Mouse (Mus musculus): ENCODE results near the gene Ceacam19. TPM values are rescaled to one million over a fixed set of nuclear protein-coding genes. Genes with fewer than 3 reads are reported as not detected.

Ceacam19 gene
- polyA plus RNA-seq (2014; fragmentation: Illumina TruSeq; extraction: RNeasy Lipid Tissue Mini Kit (QIAGEN cat#74804); ENCODE audit: low read depth, low replicate concordance): not detected

DNA sequence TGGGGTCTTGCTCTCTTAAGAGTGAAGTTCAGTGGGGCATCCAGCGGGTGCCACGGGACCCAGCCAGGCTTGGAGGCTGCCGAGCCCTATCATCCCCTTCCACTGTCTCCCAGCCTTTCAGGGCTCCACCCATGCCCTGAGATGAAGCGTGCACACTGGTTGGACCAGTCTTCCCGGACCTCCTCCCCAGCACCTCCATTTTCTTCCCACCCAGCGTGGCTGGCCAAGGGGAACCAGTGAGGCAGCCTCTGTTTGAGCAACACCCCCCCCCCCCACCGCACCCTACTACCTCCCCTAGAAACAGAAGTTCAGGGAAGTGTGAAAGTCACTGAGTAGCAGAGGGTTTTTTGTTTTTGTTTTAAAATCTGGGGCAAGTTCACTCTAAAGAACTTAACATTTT lies at the start of gene Ceacam19:
TSS of gene Ceacam19 (minus strand) at position 117 of the 400 bp plus-strand sequence.

DNA sequence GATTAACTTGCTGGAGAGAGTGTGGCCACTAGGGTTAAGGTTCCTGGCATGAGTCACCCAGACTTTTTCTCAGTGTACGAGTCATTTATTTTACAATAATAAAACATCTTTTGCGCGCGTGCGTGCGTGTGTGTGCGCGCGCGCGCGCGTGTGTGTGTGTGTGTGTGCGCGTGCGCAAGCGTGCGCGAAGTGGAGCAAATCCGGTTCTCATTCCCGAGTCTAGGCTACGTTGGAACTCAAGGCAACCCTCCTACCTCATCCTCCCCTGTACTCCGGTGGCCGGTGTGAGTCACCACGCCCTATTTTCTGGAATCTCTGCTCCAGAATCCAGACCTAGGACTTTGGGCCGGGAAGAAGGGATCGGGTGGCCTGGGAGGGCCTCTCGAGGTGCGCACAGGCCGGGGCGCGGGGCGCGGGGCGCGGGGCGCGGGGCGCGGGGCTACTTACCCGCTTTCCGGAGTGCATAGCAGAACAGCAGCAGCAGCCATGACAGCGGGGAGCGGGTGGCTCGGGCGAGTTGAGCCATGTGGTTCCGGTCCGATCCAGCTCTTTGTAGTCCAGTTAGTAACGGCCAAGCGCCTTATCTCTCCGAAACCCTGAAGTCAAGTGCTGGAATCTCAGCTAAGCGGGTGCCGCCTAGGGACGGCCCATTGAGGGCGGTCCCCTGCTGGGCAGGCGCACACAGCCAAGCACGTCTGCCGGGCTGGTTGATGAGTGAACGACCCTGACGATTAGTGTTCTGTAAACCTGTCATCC lies 32.9 kb upstream of the Ceacam19 start, which contains the start of gene Pvr:
TSS of gene Pvr (minus strand) at position 655 of the 756 bp plus-strand sequence.

DNA sequence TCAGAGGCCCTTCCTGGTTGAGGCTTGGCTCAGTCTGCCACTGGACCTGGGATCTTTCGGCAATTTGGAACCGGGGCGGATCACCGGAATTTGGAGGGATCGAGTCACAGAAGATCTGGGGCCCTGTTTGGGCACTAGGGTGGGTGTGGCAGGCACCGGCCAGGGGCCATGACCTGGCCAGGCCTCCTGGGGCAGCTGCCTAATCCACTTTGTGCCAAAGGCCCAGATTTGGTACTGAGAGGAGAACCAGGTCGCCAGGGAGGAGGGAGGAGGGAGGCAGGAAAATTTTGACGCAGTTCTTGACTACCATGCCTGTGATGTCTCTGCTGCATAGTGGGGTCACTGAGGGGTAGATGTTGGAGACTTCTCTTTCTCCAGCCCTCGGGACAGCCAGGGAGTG lies 26.6 kb downstream of the Ceacam19 start, which contains the start of gene Ceacam16:
TSS of gene Ceacam16 (minus strand) at position 101 of the 400 bp plus-strand sequence.

DNA sequence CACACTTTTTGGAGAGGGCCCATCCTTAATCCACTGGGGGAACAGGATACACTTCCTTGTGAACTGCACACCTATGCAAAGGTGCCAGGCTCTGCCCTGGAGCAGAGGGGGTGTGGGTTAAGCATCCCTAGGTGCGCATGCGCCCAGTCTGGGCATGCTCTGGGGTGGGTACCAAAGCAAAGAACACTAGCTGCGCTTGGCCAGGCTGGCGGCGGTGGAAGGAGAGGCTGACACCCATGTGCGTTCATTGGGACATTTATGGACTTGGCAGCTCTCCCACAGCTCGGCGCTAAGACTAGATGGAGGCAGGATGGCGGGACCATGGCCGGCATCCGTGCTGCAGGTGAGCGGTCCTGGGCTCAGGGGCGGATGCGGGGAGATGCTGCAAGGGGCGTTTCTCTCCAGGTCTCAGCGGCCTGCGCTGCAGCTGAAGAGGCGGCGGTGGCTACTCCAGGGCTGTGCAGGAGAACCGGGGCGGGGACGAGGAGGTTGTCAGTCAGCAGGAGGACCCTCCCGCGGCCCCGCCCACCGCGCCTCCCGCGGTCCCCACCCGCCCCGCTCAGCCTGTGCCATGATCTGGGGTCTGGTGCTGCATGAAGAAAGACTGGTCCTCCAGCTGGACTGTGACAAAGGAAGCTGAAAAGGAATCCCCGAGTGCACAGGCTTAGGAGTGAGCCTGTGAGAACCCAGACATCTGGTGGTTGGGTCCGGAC lies 35.8 kb downstream of the Ceacam19 start, which contains the start of gene Gm19345:
TSS of gene Gm19345 (plus strand) at position 146 of the 713 bp plus-strand sequence.

Other genes starting within 250 kb of the Ceacam19 start
- gene Clptm1, start 222.9 kb downstream of the Ceacam19 start, polyA plus RNA-seq (2014; fragmentation: Illumina TruSeq; extraction: RNeasy Lipid Tissue Mini Kit (QIAGEN cat#74804); ENCODE audit: low read depth, low replicate concordance): 17.7 TPM
- gene Apoc2, start 210.0 kb downstream of the Ceacam19 start, polyA plus RNA-seq (2014; fragmentation: Illumina TruSeq; extraction: RNeasy Lipid Tissue Mini Kit (QIAGEN cat#74804); ENCODE audit: low read depth, low replicate concordance): not detected
- not detected for gene Gm44805, start 206.5 kb downstream of the Ceacam19 start, polyA plus RNA-seq (2014; fragmentation: Illumina TruSeq; extraction: RNeasy Lipid Tissue Mini Kit (QIAGEN cat#74804); ENCODE audit: low read depth, low replicate concordance)
- gene Apoc4, start 206.5 kb downstream of the Ceacam19 start, polyA plus RNA-seq (2014; fragmentation: Illumina TruSeq; extraction: RNeasy Lipid Tissue Mini Kit (QIAGEN cat#74804); ENCODE audit: low read depth, low replicate concordance): not detected
- 9.0 TPM for gene Apoc1, start 195.3 kb downstream of the Ceacam19 start, polyA plus RNA-seq (2014; fragmentation: Illumina TruSeq; extraction: RNeasy Lipid Tissue Mini Kit (QIAGEN cat#74804); ENCODE audit: low read depth, low replicate concordance)
- gene Apoe, start 188.8 kb downstream of the Ceacam19 start, polyA plus RNA-seq (2014; fragmentation: Illumina TruSeq; extraction: RNeasy Lipid Tissue Mini Kit (QIAGEN cat#74804); ENCODE audit: low read depth, low replicate concordance): 3.0 TPM
- gene Tomm40, start 172.5 kb downstream of the Ceacam19 start, polyA plus RNA-seq (2014; fragmentation: Illumina TruSeq; extraction: RNeasy Lipid Tissue Mini Kit (QIAGEN cat#74804); ENCODE audit: low read depth, low replicate concordance): 0.38 TPM
- gene Nectin2, start 137.5 kb downstream of the Ceacam19 start, polyA plus RNA-seq (2014; fragmentation: Illumina TruSeq; extraction: RNeasy Lipid Tissue Mini Kit (QIAGEN cat#74804); ENCODE audit: low read depth, low replicate concordance): 7.8 TPM
- not detected for gene Bcam, start 116.9 kb downstream of the Ceacam19 start, polyA plus RNA-seq (2014; fragmentation: Illumina TruSeq; extraction: RNeasy Lipid Tissue Mini Kit (QIAGEN cat#74804); ENCODE audit: low read depth, low replicate concordance)
- not detected for gene Cblc, start 91.2 kb downstream of the Ceacam19 start, polyA plus RNA-seq (2014; fragmentation: Illumina TruSeq; extraction: RNeasy Lipid Tissue Mini Kit (QIAGEN cat#74804); ENCODE audit: low read depth, low replicate concordance)
- gene Bcl3, start 65.2 kb downstream of the Ceacam19 start, polyA plus RNA-seq (2014; fragmentation: Illumina TruSeq; extraction: RNeasy Lipid Tissue Mini Kit (QIAGEN cat#74804); ENCODE audit: low read depth, low replicate concordance): 0.53 TPM
- gene Gm19345, start 36.0 kb downstream of the Ceacam19 start, polyA plus RNA-seq (2014; fragmentation: Illumina TruSeq; extraction: RNeasy Lipid Tissue Mini Kit (QIAGEN cat#74804); ENCODE audit: low read depth, low replicate concordance): not detected
- not detected for gene Ceacam16, start 26.7 kb downstream of the Ceacam19 start, polyA plus RNA-seq (2014; fragmentation: Illumina TruSeq; extraction: RNeasy Lipid Tissue Mini Kit (QIAGEN cat#74804); ENCODE audit: low read depth, low replicate concordance)
- 7.9 TPM for gene Pvr, start 33.2 kb upstream of the Ceacam19 start, polyA plus RNA-seq (2014; fragmentation: Illumina TruSeq; extraction: RNeasy Lipid Tissue Mini Kit (QIAGEN cat#74804); ENCODE audit: low read depth, low replicate concordance)
- not detected for gene Igsf23, start 62.8 kb upstream of the Ceacam19 start, polyA plus RNA-seq (2014; fragmentation: Illumina TruSeq; extraction: RNeasy Lipid Tissue Mini Kit (QIAGEN cat#74804); ENCODE audit: low read depth, low replicate concordance)
- gene Ceacam20, start 77.4 kb upstream of the Ceacam19 start, polyA plus RNA-seq (2014; fragmentation: Illumina TruSeq; extraction: RNeasy Lipid Tissue Mini Kit (QIAGEN cat#74804); ENCODE audit: low read depth, low replicate concordance): 1.4 TPM
- gene Nlrp9b, start 103.5 kb upstream of the Ceacam19 start, polyA plus RNA-seq (2014; fragmentation: Illumina TruSeq; extraction: RNeasy Lipid Tissue Mini Kit (QIAGEN cat#74804); ENCODE audit: low read depth, low replicate concordance): 1.6 TPM
- not detected for gene Vmn1r91, start 211.7 kb upstream of the Ceacam19 start, polyA plus RNA-seq (2014; fragmentation: Illumina TruSeq; extraction: RNeasy Lipid Tissue Mini Kit (QIAGEN cat#74804); ENCODE audit: low read depth, low replicate concordance)
- not detected for gene Gm16442, start 234.6 kb upstream of the Ceacam19 start, polyA plus RNA-seq (2014; fragmentation: Illumina TruSeq; extraction: RNeasy Lipid Tissue Mini Kit (QIAGEN cat#74804); ENCODE audit: low read depth, low replicate concordance)

All from testis, adult 10 weeks (tissue).